Mouse (Mus musculus): ENCODE data around the gene Garem2. TPM values are rescaled to one million over a fixed set of nuclear protein-coding genes. Genes with fewer than 3 reads are reported as not detected.

Garem2 gene
- total and polyA plus RNA-seq, 2 experiments = not detected

DNA sequence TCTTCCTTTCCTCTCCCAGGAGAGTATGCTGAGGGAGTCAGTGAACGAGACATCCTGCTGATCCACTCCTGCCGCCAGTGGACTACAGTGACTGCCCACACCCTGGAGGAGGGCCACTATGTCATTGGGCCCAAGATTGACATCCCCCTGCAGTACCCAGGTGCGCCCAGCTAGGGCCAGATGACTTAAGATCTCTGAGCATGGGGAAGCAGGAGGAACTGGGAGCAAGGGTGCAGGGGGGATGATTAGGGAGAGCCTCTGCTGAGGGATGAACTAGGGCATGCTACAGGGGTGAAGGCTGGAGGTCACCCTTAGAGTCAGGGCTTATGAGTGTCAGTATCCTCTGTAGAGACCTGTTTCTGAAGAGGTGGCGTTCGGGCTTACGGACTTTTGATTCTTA, 3.3 kb downstream of the Garem2 start:
- Histone ChIP-seq H3K4me1 (ENCODE audit: control insufficient read depth, insufficient read depth, low read length) (peaks cover 3% of the 10 kb centered on the region), H3K9ac (ENCODE audit: low read depth, low read length) (no peak overlapping the region), H3K27ac (replicated peaks; ENCODE audit: insufficient read depth, low read depth, low read length) (no peak overlapping the region), H3K36me3 (ENCODE audit: control insufficient read depth, insufficient read depth, low read length) (no peaks in the 10 kb centered on the region), H3K27me3 (ENCODE audit: control insufficient read depth, insufficient read depth, low read length) (peaks cover 13% of the 10 kb centered on the region), H3K79me2 (ENCODE audit: control insufficient read depth, insufficient read depth, low read length) (no peaks in the 10 kb centered on the region), H3K4me3 (ENCODE audit: insufficient read depth, low read depth, low read length) (no peak overlapping the region)
- TF ChIP-seq CTCF (IDR thresholded peaks at IDR 0.05; ENCODE audit: low read depth, low read length) = no peak
- TF ChIP-seq POLR2A (IDR thresholded peaks at IDR 0.05; ENCODE audit: extremely low read depth, insufficient read depth, low read length) = no peak
- DNase-seq (ENCODE audit: extremely low read depth, low read depth, low spot score) = no peak
- 91% methylated on average over 6 of the region's 6 CpGs for WGBS

- TF ChIP-seq CTCF (IDR thresholded peaks at IDR 0.05; ENCODE audit: low read depth, low read length) (no peak), POLR2A (IDR thresholded peaks at IDR 0.05; ENCODE audit: extremely low read depth, insufficient read depth, low read length) (no peak)
- no peaks in the 10 kb centered on the region for H3K79me2 ChIP-seq (ENCODE audit: control insufficient read depth, insufficient read depth, low read length)
- no peak overlapping the region for H3K4me3 ChIP-seq (ENCODE audit: insufficient read depth, low read depth, low read length)
- DNase-seq (ENCODE audit: extremely low read depth, low read depth, low spot score) = no peak
- peaks cover 6% of the 10 kb centered on the region for H3K4me1 ChIP-seq (ENCODE audit: control insufficient read depth, insufficient read depth, low read length)
- H3K9ac ChIP-seq (ENCODE audit: low read depth, low read length) = no peak overlapping the region
- no peaks in the 10 kb centered on the region for H3K36me3 ChIP-seq (ENCODE audit: control insufficient read depth, insufficient read depth, low read length)
- WGBS = 93% methylated on average over 2 of the region's 2 CpGs
- peaks cover 22% of the 10 kb centered on the region for H3K27me3 ChIP-seq (ENCODE audit: control insufficient read depth, insufficient read depth, low read length)
- H3K27ac ChIP-seq (replicated peaks; ENCODE audit: insufficient read depth, low read depth, low read length) = no peak overlapping the region
Observed at GRCm38 (mm10) chr5:30109899-30110298, 4.9 kb downstream of the Garem2 start.

DNA sequence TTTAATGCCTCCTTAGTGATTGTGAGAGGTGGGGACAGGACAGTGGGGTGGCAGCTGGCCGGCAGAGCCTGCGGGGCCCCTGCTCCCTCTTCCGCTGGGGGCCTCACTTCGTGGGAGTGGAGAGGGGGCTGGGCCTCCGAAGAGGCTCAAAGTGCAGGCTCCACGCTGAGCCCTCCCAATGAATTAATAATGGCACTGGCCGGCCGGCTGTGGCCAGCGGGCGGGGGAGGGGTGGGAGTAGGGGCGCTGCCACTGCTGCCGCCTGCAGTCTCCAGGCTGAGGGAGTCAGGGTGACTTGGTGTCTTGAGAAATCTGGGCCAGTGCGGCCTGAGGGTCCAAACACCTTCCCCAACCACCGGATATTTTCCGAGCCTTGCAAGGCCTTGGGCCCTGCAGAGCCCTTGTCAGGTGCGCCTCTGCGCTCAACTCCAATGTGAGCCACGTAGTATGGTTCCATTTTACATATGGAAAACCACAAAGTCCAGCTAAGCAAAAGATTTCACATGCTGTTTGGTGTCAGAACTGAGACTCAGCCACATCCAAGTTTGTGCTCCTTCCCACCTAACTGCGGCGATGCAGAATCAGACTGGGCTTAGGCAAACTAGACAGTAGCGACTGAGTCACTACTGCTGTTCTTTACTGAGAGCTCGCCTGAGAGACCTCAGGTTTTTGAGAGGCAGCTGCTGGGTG, 5.6 kb downstream of the Garem2 start:
- Histone ChIP-seq H3K9ac (ENCODE audit: low read depth, low read length) (no peak overlapping the region), H3K79me2 (ENCODE audit: control insufficient read depth, insufficient read depth, low read length) (no peaks in the 10 kb centered on the region), H3K4me3 (ENCODE audit: insufficient read depth, low read depth, low read length) (no peak overlapping the region), H3K27me3 (ENCODE audit: control insufficient read depth, insufficient read depth, low read length) (peaks cover 16% of the 10 kb centered on the region), H3K36me3 (ENCODE audit: control insufficient read depth, insufficient read depth, low read length) (no peaks in the 10 kb centered on the region), H3K4me1 (ENCODE audit: control insufficient read depth, insufficient read depth, low read length) (peaks cover 5% of the 10 kb centered on the region), H3K27ac (replicated peaks; ENCODE audit: insufficient read depth, low read depth, low read length) (no peak overlapping the region)
- 56% methylated on average over 22 of the region's 22 CpGs for WGBS
- no peak for DNase-seq (ENCODE audit: extremely low read depth, low read depth, low spot score)
- TF ChIP-seq CTCF (IDR thresholded peaks at IDR 0.05; ENCODE audit: low read depth, low read length) (no peak), POLR2A (IDR thresholded peaks at IDR 0.05; ENCODE audit: extremely low read depth, insufficient read depth, low read length) (no peak)

GRCm38 (mm10) chr5:30111126-30111525, 6.2 kb downstream of the Garem2 start:
- no peak overlapping the region for H3K27ac ChIP-seq (replicated peaks; ENCODE audit: insufficient read depth, low read depth, low read length)
- no peaks in the 10 kb centered on the region for H3K79me2 ChIP-seq (ENCODE audit: control insufficient read depth, insufficient read depth, low read length)
- TF ChIP-seq CTCF (IDR thresholded peaks at IDR 0.05; ENCODE audit: low read depth, low read length) (peak; percentile 30; the same call in 1 of the 2 replicates), POLR2A (IDR thresholded peaks at IDR 0.05; ENCODE audit: extremely low read depth, insufficient read depth, low read length) (no peak)
- no peak overlapping the region for H3K9ac ChIP-seq (ENCODE audit: low read depth, low read length)
- DNase-seq (ENCODE audit: extremely low read depth, low read depth, low spot score) = no peak
- whole genome bisulfite sequencing = 8% methylated on average over 18 of the region's 18 CpGs
- no peaks in the 10 kb centered on the region for H3K36me3 ChIP-seq (ENCODE audit: control insufficient read depth, insufficient read depth, low read length)
- peaks cover 10% of the 10 kb centered on the region for H3K27me3 ChIP-seq (ENCODE audit: control insufficient read depth, insufficient read depth, low read length)
- peaks cover 5% of the 10 kb centered on the region for H3K4me1 ChIP-seq (ENCODE audit: control insufficient read depth, insufficient read depth, low read length)
- no peak overlapping the region for H3K4me3 ChIP-seq (ENCODE audit: insufficient read depth, low read depth, low read length)

GRCm38 (mm10) chr5:30111771-30112170, 6.8 kb downstream of the Garem2 start:
- Histone ChIP-seq H3K4me3 (ENCODE audit: insufficient read depth, low read depth, low read length) (no peak overlapping the region), H3K79me2 (ENCODE audit: control insufficient read depth, insufficient read depth, low read length) (no peaks in the 10 kb centered on the region), H3K9ac (ENCODE audit: low read depth, low read length) (no peak overlapping the region), H3K27me3 (ENCODE audit: control insufficient read depth, insufficient read depth, low read length) (peaks cover 8% of the 10 kb centered on the region), H3K27ac (replicated peaks; ENCODE audit: insufficient read depth, low read depth, low read length) (no peak overlapping the region), H3K4me1 (ENCODE audit: control insufficient read depth, insufficient read depth, low read length) (peaks cover 5% of the 10 kb centered on the region; the same call in 1 of the 2 replicates), H3K36me3 (ENCODE audit: control insufficient read depth, insufficient read depth, low read length) (no peaks in the 10 kb centered on the region)
- TF ChIP-seq CTCF (IDR thresholded peaks at IDR 0.05; ENCODE audit: low read depth, low read length) = no peak
- no peak for TF ChIP-seq POLR2A (IDR thresholded peaks at IDR 0.05; ENCODE audit: extremely low read depth, insufficient read depth, low read length)
- 64% methylated on average over 3 of the region's 3 CpGs for WGBS
- no peak for DNase-seq (ENCODE audit: extremely low read depth, low read depth, low spot score)

GRCm38 (mm10) chr5:30112533-30113068, 7.6 kb downstream of the Garem2 start:
- no peak for TF ChIP-seq POLR2A (IDR thresholded peaks at IDR 0.05; ENCODE audit: extremely low read depth, insufficient read depth, low read length)
- TF ChIP-seq CTCF (IDR thresholded peaks at IDR 0.05; ENCODE audit: low read depth, low read length) = peak; percentile 40
- Histone ChIP-seq H3K4me3 (ENCODE audit: insufficient read depth, low read depth, low read length) (no peak overlapping the region), H3K27me3 (ENCODE audit: control insufficient read depth, insufficient read depth, low read length) (peaks cover 8% of the 10 kb centered on the region), H3K9ac (ENCODE audit: low read depth, low read length) (no peak overlapping the region), H3K4me1 (ENCODE audit: control insufficient read depth, insufficient read depth, low read length) (peaks cover 5% of the 10 kb centered on the region; the same call in 1 of the 2 replicates), H3K36me3 (ENCODE audit: control insufficient read depth, insufficient read depth, low read length) (no peaks in the 10 kb centered on the region), H3K79me2 (ENCODE audit: control insufficient read depth, insufficient read depth, low read length) (no peaks in the 10 kb centered on the region), H3K27ac (replicated peaks; ENCODE audit: insufficient read depth, low read depth, low read length) (no peak overlapping the region)
- 28% methylated on average over 3 of the region's 3 CpGs for WGBS
- DNase-seq (ENCODE audit: extremely low read depth, low read depth, low spot score) = peak; percentile 84
